Comparison of ENCODE assay signal across 19 mouse cellular contexts in genomic region chr12:64255016-64255415, GRCm38 (mm10).
"Had no signal": no experiment of that assay in that cellular context is flagged by ENCODE, and none has a peak within 500 bp of the region (broad histone marks: within the 10 kb centered on the region; RNA-seq: fewer than 3 reads in every experiment).

No protein-coding gene starts in this region.

- H3K27me3 ChIP-seq: midbrain, embryonic 12.5 days; neural tube, embryonic 13.5 days; neural tube, embryonic 15.5 days had no signal

- DNase-seq: lung, adult 18-20 months; lung, embryonic 14.5 days; lung, postnatal 10 days; lung, postnatal 4 days; midbrain, embryonic 14.5 days; retina, postnatal 1 day; right cerebral cortex, adult 18-20 months; right cerebral cortex, postnatal 25 days; right cerebral cortex, postnatal 4 days; spleen, adult 18-20 months; thymus, adult 18-20 months; thymus, postnatal 14 days; thymus, postnatal 36 days had no signal

- H3K9ac ChIP-seq: lung, embryonic 14.5 days; midbrain, embryonic 12.5 days; neural tube, embryonic 13.5 days; neural tube, embryonic 15.5 days had no signal

- H3K27ac ChIP-seq: midbrain, embryonic 10.5 days; midbrain, embryonic 12.5 days; neural tube, embryonic 13.5 days; neural tube, embryonic 15.5 days had no signal

- H3K4me3 ChIP-seq: midbrain, embryonic 10.5 days; midbrain, embryonic 12.5 days; myocyte; neural tube, embryonic 13.5 days; neural tube, embryonic 15.5 days had no signal

- H3K4me1 ChIP-seq: midbrain, embryonic 10.5 days; midbrain, embryonic 12.5 days; neural tube, embryonic 13.5 days; neural tube, embryonic 15.5 days had no signal

- ATAC-seq: midbrain, embryonic 16.5 days had no signal

- H3K4me2 ChIP-seq: lung, embryonic 14.5 days; midbrain, embryonic 12.5 days; neural tube, embryonic 13.5 days; neural tube, embryonic 15.5 days had no signal

- H3K9me3 ChIP-seq: midbrain, embryonic 10.5 days; midbrain, embryonic 12.5 days; neural tube, embryonic 13.5 days; neural tube, embryonic 15.5 days had no signal

- H3K36me3 ChIP-seq: midbrain, embryonic 10.5 days; midbrain, embryonic 12.5 days; neural tube, embryonic 13.5 days; neural tube, embryonic 15.5 days had no signal
